Mouse (Mus musculus) C2C12 (cell line): ENCODE results near the gene Eipr1.

Experiments
- CEBPB ChIP-seq: IDR thresholded peaks from one replicate; pipeline ENCODE4 v1.6.1; 2011; ENCODE audit warnings: low read depth, mild to moderate bottlenecking, control low read depth, moderate library complexity
- CTCF ChIP-seq: IDR thresholded peaks from one replicate; pipeline ENCODE4 v1.5.1; 2011; ENCODE audit not compliant: control insufficient read depth, insufficient read depth, insufficient read length
- FOSL1 ChIP-seq: IDR thresholded peaks from one replicate; pipeline ENCODE4 v1.8.0; 2011; ENCODE audit warnings: mild to moderate bottlenecking, low read length; ENCODE audit not compliant: poor library complexity, insufficient read depth, severe bottlenecking
- MAX ChIP-seq: IDR thresholded peaks from one replicate; pipeline ENCODE4 v1.6.1; 2011; ENCODE audit warnings: mild to moderate bottlenecking, control low read depth
- MYOD1 ChIP-seq: IDR thresholded peaks from one replicate; pipeline ENCODE4 v1.6.1; 2011; ENCODE audit warnings: low read depth; ENCODE audit not compliant: control insufficient read depth, insufficient read length
- MYOG ChIP-seq: IDR thresholded peaks from one replicate; pipeline ENCODE4 v1.6.1; 2011; ENCODE audit not compliant: control insufficient read depth, insufficient read length; ENCODE audit errors: extremely low read depth
- USF1 ChIP-seq: IDR thresholded peaks from one replicate; pipeline ENCODE4 v1.6.1; 2011; ENCODE audit warnings: low read depth, mild to moderate bottlenecking, control low read depth, moderate library complexity

DNA sequence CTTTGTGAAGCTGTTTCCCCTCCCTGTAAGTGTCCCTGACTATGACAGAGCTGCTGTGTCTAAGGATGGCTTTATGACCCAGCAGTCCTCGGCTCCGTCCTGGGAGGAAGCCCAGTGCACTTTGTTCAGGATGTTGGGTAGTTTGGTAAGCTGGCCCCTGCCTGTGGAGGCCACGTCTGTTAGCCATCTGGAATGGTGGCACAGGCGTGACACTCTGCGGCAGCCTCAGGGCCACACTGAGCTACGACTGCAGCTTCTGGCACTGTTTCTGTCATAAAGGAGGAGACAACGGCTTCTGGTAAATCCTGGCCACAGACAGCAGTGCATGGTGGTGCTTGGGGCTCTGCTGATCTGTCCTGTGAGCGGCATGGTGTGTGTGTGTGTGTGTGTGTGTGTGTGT, 159.0 kb downstream of the Eipr1 start:
- no peak for TF ChIP-seq MAX
- no peak for TF ChIP-seq USF1
- TF ChIP-seq CTCF, result no peak
- TF ChIP-seq CEBPB, result no peak
- TF ChIP-seq MYOD1, result no peak
- no peak for TF ChIP-seq MYOG
- no peak for TF ChIP-seq FOSL1
